Mouse (Mus musculus) liver, postnatal 0 days (tissue): ENCODE data around the gene Wdsub1.

ENCODE experiments used
- CTCF ChIP-seq: sonication (generic); IDR thresholded peaks from 2 replicates; pipeline ENCODE4 v1.5.1; 2016; ENCODE audit warnings: antibody characterized with exemption, low read depth
- EP300 ChIP-seq: IDR thresholded peaks from 2 replicates; pipeline ENCODE4 v1.6.1; 2016; ENCODE audit warnings: antibody characterized with exemption, low read depth, mild to moderate bottlenecking

- TF ChIP-seq CTCF = no peak
- TF ChIP-seq EP300 = no peak
Observed at GRCm38 (mm10) chr2:59854363-59854762, 28.0 kb downstream of the Wdsub1 start.
